Mouse (Mus musculus) lung, embryonic 16.5 days (tissue): ENCODE measurements at regions not wholly inside any gene's neighbourhood (a gene's known extent, or its start where the extent isn't known, plus 50 kb on each side); places are given as distances from the start of the nearest gene placed in this dataset.

Experiments used
- ATAC-seq: fragments of 200-750 bp; cut with Nextera tagmentation; 2 replicates; pipeline ENCODE4 v1.8.0; 2017; ENCODE audit warnings: low read depth, mild to moderate bottlenecking, moderate library complexity
- H3K27ac ChIP-seq: fragments of 300-500 bp; sonication (generic); 2 replicates; pipeline ENCODE4 v1.5.1; 2014; ENCODE audit warnings: mild to moderate bottlenecking, control low read depth, low read length
- H3K27me3 ChIP-seq: fragments of 300-500 bp; sonication (generic); 2 replicates; pipeline ENCODE4 v1.6.1; 2014; ENCODE audit warnings: low read depth, low read length, mixed read lengths; ENCODE audit not compliant: control insufficient read depth, insufficient read depth
- H3K36me3 ChIP-seq: fragments of 300-500 bp; sonication (generic); 2 replicates; pipeline ENCODE4 v1.6.1; 2014; ENCODE audit warnings: low read length; ENCODE audit not compliant: control insufficient read depth, insufficient read depth
- H3K4me1 ChIP-seq: fragments of 300-500 bp; sonication (generic); replicated peaks from 2 replicates; pipeline ENCODE4 v1.6.1; 2014; ENCODE audit warnings: low read length, mixed read lengths; ENCODE audit not compliant: control insufficient read depth, insufficient read depth
- H3K4me2 ChIP-seq: fragments of 300-500 bp; sonication (generic); 2 replicates; pipeline ENCODE4 v1.6.1; 2014; ENCODE audit warnings: low read depth, low read length, control low read depth
- H3K4me3 ChIP-seq: fragments of 300-500 bp; sonication (generic); 2 replicates; pipeline ENCODE4 v1.5.1; 2014; ENCODE audit warnings: mild to moderate bottlenecking, low read length, control low read depth
- H3K9ac ChIP-seq: fragments of 300-500 bp; sonication (generic); 2 replicates; pipeline ENCODE4 v1.6.1; 2014; ENCODE audit warnings: low read length, control low read depth
- H3K9me3 ChIP-seq: fragments of 300-500 bp; sonication (generic); 2 replicates; pipeline ENCODE4 v1.6.1; 2016; ENCODE audit warnings: low read length; ENCODE audit not compliant: control insufficient read depth
- WGBS: fragments of 180-500 bp; shearing (Covaris S2); extraction: QIAGEN DNeasy Blood & Tissue Kit; methylation state at CpG from one replicate; pipeline ENCODE4 v1.1.7; 2014; 5-methylcytosine and 5-hydroxymethylcytosine counted together

DNA sequence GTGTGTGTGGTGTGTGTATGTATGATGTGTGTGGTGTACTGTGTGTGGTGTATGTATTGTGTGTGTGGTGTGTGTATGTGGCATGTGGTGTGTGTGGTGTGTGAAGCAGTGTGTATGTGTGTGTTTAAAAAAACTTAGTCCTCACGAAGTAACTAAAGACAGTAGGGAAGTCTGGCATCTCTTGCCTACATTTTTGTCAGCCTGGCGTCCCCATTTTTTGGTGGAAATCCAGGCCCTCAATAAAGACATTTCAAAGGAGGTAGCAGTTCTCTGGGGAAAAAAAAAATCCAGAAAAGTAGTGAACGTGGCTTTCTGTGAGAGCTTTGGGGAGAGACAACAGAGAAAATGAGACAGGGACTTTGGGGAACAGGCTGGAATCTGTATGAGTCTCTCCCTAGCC is 231.6 kb upstream of the Srrm4 start:
- no peak for ATAC-seq
- 73% methylated on average over 3 of the region's 3 CpGs for WGBS

DNA sequence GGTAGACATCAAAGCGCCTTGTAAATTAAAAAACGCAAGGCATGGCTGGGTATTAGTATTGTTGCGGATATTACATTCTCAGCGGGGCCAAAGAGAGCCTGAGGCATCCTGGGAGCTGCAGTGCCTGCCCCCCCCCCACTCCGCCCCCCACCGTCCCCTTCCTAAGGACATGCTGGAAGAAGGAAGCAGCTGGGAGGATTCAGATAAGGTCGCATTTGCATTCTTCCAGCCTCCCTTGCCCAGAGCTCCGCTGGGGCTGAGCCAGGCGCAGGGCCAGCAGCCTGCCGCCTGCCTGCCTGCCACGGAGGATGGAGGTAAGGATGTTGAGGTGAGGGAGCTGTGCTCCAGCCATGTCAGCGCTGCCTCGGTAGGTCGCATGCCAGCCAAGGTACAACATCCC is 230.5 kb upstream of the Srrm4 start:
- H3K9me3 ChIP-seq, result no peaks in the 10 kb centered on the region
- H3K36me3 ChIP-seq, result no peaks in the 10 kb centered on the region
- no peak overlapping the region for H3K4me2 ChIP-seq
- H3K9ac ChIP-seq, result no peak overlapping the region
- whole genome bisulfite sequencing, result 21% methylated on average over 14 of the region's 14 CpGs
- H3K27me3 ChIP-seq, result no peaks in the 10 kb centered on the region
- ATAC-seq, result no peak
- H3K4me1 ChIP-seq, result no peaks in the 10 kb centered on the region
- H3K4me3 ChIP-seq, result no peak overlapping the region
- no peak overlapping the region for H3K27ac ChIP-seq

More for the DNA sequence above, 231.6 kb upstream of the Srrm4 start:
- no peak overlapping the region for H3K27ac ChIP-seq
- H3K4me3 ChIP-seq, result no peak overlapping the region
- no peaks in the 10 kb centered on the region for H3K27me3 ChIP-seq
- H3K4me2 ChIP-seq, result no peak overlapping the region
- no peaks in the 10 kb centered on the region for H3K9me3 ChIP-seq
- H3K4me1 ChIP-seq, result no peaks in the 10 kb centered on the region
- no peaks in the 10 kb centered on the region for H3K36me3 ChIP-seq
- no peak overlapping the region for H3K9ac ChIP-seq

DNA sequence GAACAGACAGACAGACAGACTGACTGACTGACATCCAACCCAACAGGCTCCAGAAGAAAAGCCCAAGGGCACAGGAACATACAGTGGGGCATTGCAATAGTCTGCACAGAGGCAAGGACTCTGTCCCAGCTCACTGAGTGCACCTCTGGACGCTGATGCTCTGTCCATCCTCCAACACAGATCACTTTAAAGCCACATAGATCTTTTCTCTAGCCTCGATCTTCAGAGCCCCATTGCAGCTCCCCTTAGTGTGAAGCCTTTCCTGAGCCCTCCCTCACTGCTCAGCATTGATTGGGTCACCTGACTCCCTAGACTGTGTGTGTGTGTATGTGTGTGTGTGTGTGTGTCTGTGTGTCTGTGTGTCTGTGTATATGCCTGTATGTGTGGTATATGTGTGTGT is 218.2 kb upstream of the Srrm4 start:
- Histone ChIP-seq H3K4me2 (no peak overlapping the region), H3K4me3 (no peak overlapping the region), H3K4me1 (no peaks in the 10 kb centered on the region), H3K27ac (no peak overlapping the region), H3K9me3 (no peaks in the 10 kb centered on the region), H3K36me3 (no peaks in the 10 kb centered on the region), H3K9ac (no peak overlapping the region), H3K27me3 (no peaks in the 10 kb centered on the region)
- WGBS, result 44% methylated on average over 2 of the region's 2 CpGs
- no peak for ATAC-seq

DNA sequence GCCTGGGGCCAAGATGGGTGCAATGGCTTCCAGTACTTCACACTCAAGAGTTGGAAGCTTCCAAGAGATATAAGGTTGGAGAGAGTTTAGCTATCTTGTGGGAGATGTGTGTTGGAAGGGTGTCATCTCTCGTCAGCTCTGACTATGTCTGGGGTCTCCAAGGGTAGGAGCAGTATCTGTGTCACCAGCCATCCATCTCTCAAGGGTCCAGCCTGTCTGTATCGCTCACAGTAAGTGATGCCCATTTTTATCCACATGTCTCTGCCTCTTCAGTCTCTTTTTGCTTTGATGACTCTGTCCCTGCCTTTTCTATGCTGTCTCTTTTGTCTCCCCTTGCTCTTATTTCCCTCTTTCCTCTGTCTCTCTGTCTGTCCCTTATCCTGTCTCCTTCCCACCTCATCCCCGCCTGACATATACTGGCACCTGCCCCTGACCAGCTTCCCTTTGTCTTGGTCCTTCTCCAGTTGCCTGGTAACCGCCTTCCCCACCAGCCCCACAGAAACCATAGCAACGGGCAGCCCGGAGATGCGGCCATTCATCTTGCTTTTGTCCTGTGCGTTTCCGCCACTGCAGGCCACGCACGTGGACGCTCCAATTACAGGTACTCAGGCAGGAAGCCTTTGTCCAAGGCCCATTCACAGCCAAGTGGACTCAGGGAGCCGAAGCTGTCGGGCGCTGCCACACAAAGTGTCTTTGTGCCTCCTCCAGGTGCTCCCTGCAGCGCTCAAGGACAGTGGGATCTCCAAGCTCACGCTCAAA is 217.6 kb upstream of the Srrm4 start:
- H3K9ac ChIP-seq, result no peak overlapping the region
- H3K27me3 ChIP-seq, result no peaks in the 10 kb centered on the region
- ATAC-seq, result no peak
- no peak overlapping the region for H3K4me3 ChIP-seq
- H3K4me1 ChIP-seq, result no peaks in the 10 kb centered on the region
- no peak overlapping the region for H3K27ac ChIP-seq
- no peaks in the 10 kb centered on the region for H3K36me3 ChIP-seq
- no peaks in the 10 kb centered on the region for H3K9me3 ChIP-seq
- 47% methylated on average over 17 of the region's 17 CpGs for WGBS
- H3K4me2 ChIP-seq, result no peak overlapping the region

DNA sequence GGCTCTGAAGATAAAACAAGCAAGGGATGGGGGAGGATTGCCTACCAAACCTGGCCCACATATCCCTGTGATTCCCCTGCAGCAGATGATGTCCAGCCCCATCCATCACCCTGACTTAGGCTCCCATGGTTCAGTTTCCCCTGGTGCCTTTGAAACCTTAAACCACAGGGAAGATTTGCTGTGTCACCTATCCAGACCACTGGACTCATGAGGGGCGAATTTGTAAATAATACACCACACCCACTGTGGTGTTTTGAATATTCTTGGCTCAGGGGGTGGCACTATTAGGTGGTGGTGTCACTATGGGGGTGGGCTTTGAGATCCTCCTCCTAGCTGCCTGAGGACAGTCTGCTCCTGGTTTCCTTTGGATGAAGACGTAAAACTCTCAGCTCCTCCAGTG is 205.8 kb upstream of the Srrm4 start:
- no peaks in the 10 kb centered on the region for H3K4me1 ChIP-seq
- no peak for ATAC-seq
- H3K9me3 ChIP-seq, result no peaks in the 10 kb centered on the region
- H3K27me3 ChIP-seq, result no peaks in the 10 kb centered on the region
- 20% methylated on average over 2 of the region's 2 CpGs for WGBS
- H3K9ac ChIP-seq, result no peak overlapping the region
- no peak overlapping the region for H3K4me3 ChIP-seq
- H3K36me3 ChIP-seq, result no peaks in the 10 kb centered on the region
- no peak overlapping the region for H3K27ac ChIP-seq
- no peak overlapping the region for H3K4me2 ChIP-seq

DNA sequence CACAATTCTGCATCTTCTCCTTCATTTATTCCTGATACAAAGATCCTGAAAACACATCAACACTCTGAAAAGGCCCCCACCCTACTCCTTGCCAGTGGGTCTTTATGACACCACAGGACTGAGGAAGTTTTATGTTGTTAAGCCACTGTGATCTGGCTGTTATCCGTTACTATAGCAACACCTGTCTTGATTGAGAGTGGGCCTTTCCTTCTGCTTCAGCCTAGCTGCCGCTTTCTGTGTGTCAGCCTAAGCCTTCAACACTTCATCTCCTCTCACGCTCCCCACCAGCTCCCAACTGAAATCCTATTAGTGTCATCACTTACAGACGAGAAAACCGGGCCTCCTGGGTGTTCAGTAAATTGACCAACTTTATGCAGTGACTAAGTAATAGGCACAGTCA is 203.6 kb upstream of the Srrm4 start:
- Histone ChIP-seq H3K27ac (no peak overlapping the region), H3K4me3 (no peak overlapping the region)
- ATAC-seq, result no peak

DNA sequence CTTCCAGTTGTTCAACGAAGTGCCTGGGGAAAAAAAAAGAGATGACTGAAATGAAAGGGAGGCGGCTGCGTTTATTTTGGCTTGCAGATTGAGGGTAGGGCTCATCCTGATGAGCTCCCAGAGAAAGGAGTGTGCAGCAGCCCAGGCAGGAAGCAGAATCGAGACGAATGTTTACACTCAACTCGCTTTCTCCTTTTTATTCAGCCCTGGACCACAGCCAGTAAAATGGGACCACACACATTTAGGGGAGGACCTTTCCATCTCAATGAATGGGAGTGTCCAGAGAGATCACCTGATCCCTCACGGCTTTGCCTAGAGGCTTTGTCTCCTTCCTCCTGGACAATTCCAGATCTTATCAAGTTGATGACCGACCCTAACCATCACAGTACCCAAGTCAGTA is 198.8 kb upstream of the Srrm4 start:
- H3K4me1 ChIP-seq, result no peaks in the 10 kb centered on the region
- H3K9me3 ChIP-seq, result 0 out of 2 replicates have a peak, but pooled peaks cover 2% of the 10 kb centered on the region
- 36% methylated on average over 8 of the region's 8 CpGs for WGBS
- no peak overlapping the region for H3K27ac ChIP-seq
- H3K4me3 ChIP-seq, result no peak overlapping the region
- H3K4me2 ChIP-seq, result no peak overlapping the region
- ATAC-seq, result no peak
- H3K9ac ChIP-seq, result no peak overlapping the region
- no peaks in the 10 kb centered on the region for H3K27me3 ChIP-seq
- no peaks in the 10 kb centered on the region for H3K36me3 ChIP-seq

More for the DNA sequence above, 203.6 kb upstream of the Srrm4 start:
- Histone ChIP-seq H3K4me2 (no peak overlapping the region), H3K9ac (no peak overlapping the region), H3K4me1 (no peaks in the 10 kb centered on the region), H3K27me3 (no peaks in the 10 kb centered on the region), H3K9me3 (0 out of 2 replicates have a peak, but pooled peaks cover 2% of the 10 kb centered on the region), H3K36me3 (no peaks in the 10 kb centered on the region)
- 30% methylated on average over 5 of the region's 5 CpGs for WGBS

DNA sequence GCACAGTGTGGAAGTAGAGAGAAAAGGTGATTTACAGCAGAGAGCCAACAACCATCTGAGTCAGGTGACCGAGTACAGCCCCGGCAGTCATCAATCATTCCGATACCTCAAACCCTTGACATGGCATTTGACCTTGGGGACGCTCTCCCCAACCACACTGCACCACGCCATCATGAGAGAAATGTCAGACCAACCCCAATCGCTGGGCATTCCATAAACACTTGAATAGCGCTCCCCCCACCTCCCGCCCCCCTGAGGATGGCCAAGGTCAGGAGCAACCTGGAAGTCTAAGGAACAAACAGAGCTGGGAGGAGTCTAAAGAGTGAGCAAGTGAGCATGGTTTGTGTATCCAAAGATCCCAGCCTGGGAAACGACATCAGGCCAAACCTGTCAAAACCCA is 198.2 kb upstream of the Srrm4 start:
- no peaks in the 10 kb centered on the region for H3K4me1 ChIP-seq
- 51% methylated on average over 9 of the region's 9 CpGs for WGBS
- 0 out of 2 replicates have a peak, but pooled peaks cover 5% of the 10 kb centered on the region for H3K9me3 ChIP-seq
- ATAC-seq, result no peak
- H3K9ac ChIP-seq, result no peak overlapping the region
- H3K27me3 ChIP-seq, result no peaks in the 10 kb centered on the region
- H3K36me3 ChIP-seq, result no peaks in the 10 kb centered on the region
- H3K27ac ChIP-seq, result no peak overlapping the region
- H3K4me2 ChIP-seq, result no peak overlapping the region
- H3K4me3 ChIP-seq, result no peak overlapping the region

DNA sequence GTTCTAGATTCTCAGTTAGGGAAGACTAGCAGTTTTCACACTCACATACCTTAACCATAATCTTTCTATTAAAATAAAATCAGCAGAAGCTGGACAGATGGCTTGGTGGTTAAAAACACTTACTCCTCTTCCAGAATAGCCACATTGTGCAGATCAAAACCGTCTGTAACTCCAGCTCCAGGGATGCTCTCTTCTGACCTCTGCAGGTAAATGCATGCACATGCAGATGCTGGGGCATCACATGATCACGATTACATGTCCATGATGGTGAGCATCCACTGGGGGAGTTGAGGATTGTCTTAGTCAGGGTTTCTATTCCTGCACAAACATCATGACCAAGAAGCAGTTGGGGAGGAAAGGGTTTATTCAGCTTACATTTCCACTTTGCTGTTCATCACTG is 184.8 kb upstream of the Srrm4 start:
- Histone ChIP-seq H3K4me2 (no peak overlapping the region), H3K36me3 (no peaks in the 10 kb centered on the region), H3K4me3 (no peak overlapping the region), H3K27ac (no peak overlapping the region), H3K9ac (no peak overlapping the region), H3K4me1 (no peaks in the 10 kb centered on the region), H3K9me3 (no peaks in the 10 kb centered on the region), H3K27me3 (no peaks in the 10 kb centered on the region)
- no peak for ATAC-seq
- WGBS, result 44% methylated on average over 2 of the region's 2 CpGs

DNA sequence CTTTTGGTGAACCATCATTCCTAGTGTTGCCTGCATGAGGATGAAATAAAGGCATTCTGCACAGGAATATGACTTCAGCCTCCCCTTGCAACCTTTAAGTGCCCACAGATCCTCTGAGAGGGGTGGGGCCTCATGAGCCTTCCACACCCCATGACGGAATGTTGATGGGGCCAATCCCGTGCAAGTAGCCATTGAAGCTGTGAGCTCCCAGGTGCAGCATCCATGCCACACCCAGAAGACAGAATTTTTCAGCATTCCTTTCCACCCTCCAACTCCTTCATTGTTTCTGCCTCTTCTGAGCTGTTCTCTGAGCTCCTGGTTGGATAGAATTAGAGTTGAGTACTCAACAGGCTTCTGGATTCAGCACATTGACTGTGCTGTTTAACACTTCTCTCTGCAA is 174.6 kb upstream of the Srrm4 start:
- WGBS, result 80% methylated on average over 2 of the region's 2 CpGs
- no peaks in the 10 kb centered on the region for H3K4me1 ChIP-seq

More for the DNA sequence above, 174.6 kb upstream of the Srrm4 start:
- Histone ChIP-seq H3K4me2 (no peak overlapping the region), H3K27me3 (no peaks in the 10 kb centered on the region), H3K4me3 (no peak overlapping the region), H3K9ac (no peak overlapping the region), H3K9me3 (peaks cover 6% of the 10 kb centered on the region), H3K36me3 (no peaks in the 10 kb centered on the region), H3K27ac (no peak overlapping the region)
- no peak for ATAC-seq
